Mouse (Mus musculus) cortical plate, adult 2 months (tissue): Measurements from ENCODE around the gene Fpgs.

Source experiments
- CTCF ChIP-seq: fragments of 200-500 bp; IDR thresholded peaks from 2 replicates; pipeline ENCODE4 v1.5.1; 2011; ENCODE audit warnings: mild to moderate bottlenecking, control low read depth, low read length; ENCODE audit not compliant: insufficient read depth; ENCODE audit errors: extremely low read depth
- POLR2A ChIP-seq: fragments of 200-500 bp; IDR thresholded peaks from 2 replicates; pipeline ENCODE4 v1.6.1; 2011; ENCODE audit warnings: mild to moderate bottlenecking, low read length, control low read depth; ENCODE audit not compliant: insufficient read depth; ENCODE audit errors: extremely low read depth

DNA sequence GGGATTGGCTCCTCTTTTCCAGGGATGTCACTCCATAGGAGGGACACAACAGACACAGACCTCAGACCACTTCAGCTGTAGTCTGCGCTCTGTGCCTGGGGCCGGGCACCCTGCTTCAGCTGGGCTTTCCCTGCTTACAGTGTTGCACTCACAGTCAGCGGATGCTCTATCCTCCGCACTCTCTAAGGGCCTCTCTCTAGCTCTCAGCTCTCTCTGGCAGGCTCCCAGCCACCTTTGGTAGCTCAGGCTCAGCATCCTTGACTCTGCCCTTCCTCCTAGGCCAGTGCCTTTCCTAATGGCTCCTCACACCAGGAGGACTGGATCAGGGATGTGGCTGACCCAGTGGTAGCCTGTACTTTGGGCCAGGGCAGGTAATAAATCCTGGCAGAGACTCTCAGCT, 28.0 kb upstream of the Fpgs start:
- no peak for TF ChIP-seq CTCF
- TF ChIP-seq POLR2A, result no peak
